Mouse (Mus musculus) fat pad, adult 2 months (tissue): ENCODE data around the gene Hs3st2.
"Not testable (repeated sequence)": the region's sequence is repeated elsewhere in the genome, so short reads cannot be mapped to it uniquely, and the experiment has no call there.

Experiments used
- DNase-seq: peaks from one replicate; pipeline ENCODE4 v3.0.0-alpha.2; 2011; ENCODE audit warnings: low read depth, low spot score; ENCODE audit errors: extremely low read depth

The Hs3st2 gene

GRCm38 (mm10) chr7:121391225-121391983 lies at the start of gene Hs3st2:
TSS of gene Hs3st2 (plus strand) at chr7:121391859.
- no peak for DNase-seq

- no peak for DNase-seq
Observed at GRCm38 (mm10) chr7:121348284-121348963, 43.2 kb upstream of the Hs3st2 start.

GRCm38 (mm10) chr7:121351688-121352087 lies 40.0 kb upstream of the Hs3st2 start:
- no peak for DNase-seq

GRCm38 (mm10) chr7:121361448-121361847 lies 30.2 kb upstream of the Hs3st2 start:
- DNase-seq = not testable (repeated sequence)

- no peak for DNase-seq
Observed at GRCm38 (mm10) chr7:121365584-121365983, 26.1 kb upstream of the Hs3st2 start.

GRCm38 (mm10) chr7:121367185-121367584 lies 24.5 kb upstream of the Hs3st2 start:
- no peak for DNase-seq

GRCm38 (mm10) chr7:121371990-121372389 lies 19.7 kb upstream of the Hs3st2 start:
- no peak for DNase-seq

GRCm38 (mm10) chr7:121375456-121375855 lies 16.2 kb upstream of the Hs3st2 start:
- DNase-seq = no peak

- no peak for DNase-seq
Observed at GRCm38 (mm10) chr7:121378942-121379341, 12.7 kb upstream of the Hs3st2 start.

- DNase-seq = no peak
Observed at GRCm38 (mm10) chr7:121391984-121392739, 503 bp downstream of the Hs3st2 start.

GRCm38 (mm10) chr7:121392740-121392993 lies 1.0 kb downstream of the Hs3st2 start:
- no peak for DNase-seq

- DNase-seq = no peak
Observed at GRCm38 (mm10) chr7:121393884-121394283, 2.2 kb downstream of the Hs3st2 start.

- DNase-seq = no peak
Observed at GRCm38 (mm10) chr7:121394875-121395274, 3.2 kb downstream of the Hs3st2 start.

- DNase-seq = no peak
Observed at GRCm38 (mm10) chr7:121410716-121411506, 19.3 kb downstream of the Hs3st2 start.

- no peak for DNase-seq
Observed at GRCm38 (mm10) chr7:121411507-121411898, 19.8 kb downstream of the Hs3st2 start.

GRCm38 (mm10) chr7:121436884-121437283 lies 45.2 kb downstream of the Hs3st2 start:
- no peak for DNase-seq

- DNase-seq = no peak
Observed at GRCm38 (mm10) chr7:121441186-121441585, 49.5 kb downstream of the Hs3st2 start.

- DNase-seq = no peak
Observed at GRCm38 (mm10) chr7:121444336-121444735, 52.7 kb downstream of the Hs3st2 start.

GRCm38 (mm10) chr7:121446281-121446680 lies 54.6 kb downstream of the Hs3st2 start:
- no peak for DNase-seq

GRCm38 (mm10) chr7:121450951-121451843 lies 59.5 kb downstream of the Hs3st2 start:
- DNase-seq = no peak
